Mouse (Mus musculus) forebrain, embryonic 15.5 days (tissue): ENCODE data around the gene Rnf6. TPM values are rescaled to one million over a fixed set of nuclear protein-coding genes. Genes with fewer than 3 reads are reported as not detected.
A peak's percentile ranks its signal among the peaks of the same experiment; 100 is the strongest.

Experiments
- ATAC-seq: fragments of 200-750 bp; cut with Nextera tagmentation; replicated peaks from 2 replicates; pipeline ENCODE4 v1.8.0; 2017; ENCODE audit warnings: mild to moderate bottlenecking, moderate TSS enrichment, moderate library complexity
- H3K27ac ChIP-seq: fragments of 300-500 bp; sonication (generic); replicated peaks from 2 replicates; pipeline ENCODE4 v1.5.1; 2015; ENCODE audit warnings: mild to moderate bottlenecking, inconsistent platforms
- H3K27me3 ChIP-seq: fragments of 300-500 bp; sonication (generic); 2 replicates; pipeline ENCODE4 v1.6.1; 2015; ENCODE audit warnings: inconsistent platforms
- H3K36me3 ChIP-seq: fragments of 300-500 bp; sonication (generic); 2 replicates; pipeline ENCODE4 v1.6.1; 2015; ENCODE audit warnings: mild to moderate bottlenecking, inconsistent platforms
- H3K4me1 ChIP-seq: fragments of 300-500 bp; sonication (generic); 2 replicates; pipeline ENCODE4 v1.6.1; 2015; ENCODE audit warnings: inconsistent platforms
- H3K4me2 ChIP-seq: fragments of 300-500 bp; sonication (generic); replicated peaks from 2 replicates; pipeline ENCODE4 v1.6.1; 2015; ENCODE audit warnings: mild to moderate bottlenecking, inconsistent platforms
- H3K4me3 ChIP-seq: fragments of 300-500 bp; sonication (generic); 2 replicates; pipeline ENCODE4 v1.5.1; 2015; ENCODE audit warnings: mild to moderate bottlenecking, inconsistent platforms
- H3K9ac ChIP-seq: fragments of 300-500 bp; sonication (generic); replicated peaks from 2 replicates; pipeline ENCODE4 v1.6.1; 2015; ENCODE audit warnings: mild to moderate bottlenecking, inconsistent platforms
- H3K9me3 ChIP-seq: fragments of 300-500 bp; sonication (generic); 2 replicates; pipeline ENCODE4 v1.6.1; 2016; ENCODE audit warnings: inconsistent platforms
- WGBS: fragments of 180-500 bp; shearing (Covaris S2); methylation state at CpG from one replicate; pipeline ENCODE4 v1.1.7; 2015; ENCODE audit warnings: mixed read lengths; 5-methylcytosine and 5-hydroxymethylcytosine counted together
- polyA plus RNA-seq: library from polyadenylated mRNA; unstranded; fragments of >200 nt; fragmentation: Nextera tagmentation; extraction: Ambion mirVana; gene quantifications from 2 replicates; pipeline ENCODE4 v1.2.1, GENCODE M21; 2015

Rnf6 gene
- polyA plus RNA-seq, result 28.3 TPM in 2 replicates

GRCm38 (mm10) chr5:146220879-146221714 is at the start of gene Rnf6:
TSS of gene Rnf6 (minus strand) at chr5:146221555.
- Histone ChIP-seq H3K4me2 (peak within 1 kb of the TSS; percentile 67), H3K9ac (peak within 1 kb of the TSS; percentile 83), H3K4me1 (peaks cover 23% of the 10 kb centered on the region), H3K9me3 (no peaks in the 10 kb centered on the region), H3K27ac (peak within 1 kb of the TSS; percentile 96), H3K4me3 (peak within 1 kb of the TSS; percentile 86), H3K27me3 (no peaks in the 10 kb centered on the region), H3K36me3 (peaks cover 12% of the 10 kb centered on the region)
- WGBS, result under 1% methylated on average over 66 of the region's 67 CpGs
- peak; percentile 99 for ATAC-seq

GRCm38 (mm10) chr5:146270593-146270992 is 49.2 kb upstream of the Rnf6 start:
- Histone ChIP-seq H3K9ac (no peak overlapping the region), H3K27ac (no peak overlapping the region), H3K4me1 (peaks cover 7% of the 10 kb centered on the region; the same call in 1 of the 2 replicates), H3K27me3 (no peaks in the 10 kb centered on the region), H3K4me3 (no peak overlapping the region), H3K9me3 (no peaks in the 10 kb centered on the region), H3K4me2 (no peak overlapping the region), H3K36me3 (peaks cover 7% of the 10 kb centered on the region)
- 86% methylated on average over 9 of the region's 9 CpGs for WGBS
- ATAC-seq, result no peak

GRCm38 (mm10) chr5:146267776-146268175 is 46.4 kb upstream of the Rnf6 start:
- ATAC-seq, result no peak
- Histone ChIP-seq H3K4me3 (no peak overlapping the region), H3K9ac (no peak overlapping the region), H3K9me3 (no peaks in the 10 kb centered on the region), H3K36me3 (peaks cover 4% of the 10 kb centered on the region; the same call in 1 of the 2 replicates), H3K27me3 (no peaks in the 10 kb centered on the region), H3K4me1 (no peaks in the 10 kb centered on the region), H3K4me2 (no peak overlapping the region), H3K27ac (no peak overlapping the region)
- 91% methylated on average over 7 of the region's 7 CpGs for WGBS

GRCm38 (mm10) chr5:146265934-146266591 is 44.7 kb upstream of the Rnf6 start:
- 75% methylated on average over 5 of the region's 6 CpGs for WGBS
- Histone ChIP-seq H3K36me3 (peaks cover 4% of the 10 kb centered on the region; the same call in 1 of the 2 replicates), H3K4me1 (no peaks in the 10 kb centered on the region), H3K4me2 (no peak overlapping the region), H3K9me3 (no peaks in the 10 kb centered on the region), H3K27ac (no peak overlapping the region), H3K9ac (no peak overlapping the region), H3K4me3 (no peak overlapping the region), H3K27me3 (no peaks in the 10 kb centered on the region)
- no peak for ATAC-seq

GRCm38 (mm10) chr5:146260003-146260402 is 38.6 kb upstream of the Rnf6 start:
- Histone ChIP-seq H3K9me3 (no peaks in the 10 kb centered on the region), H3K36me3 (0 out of 2 replicates have a peak, but pooled peaks cover 4% of the 10 kb centered on the region)

GRCm38 (mm10) chr5:146253644-146254043 is 32.3 kb upstream of the Rnf6 start:
- no peaks in the 10 kb centered on the region for H3K4me1 ChIP-seq
- 86% methylated on average over 5 of the region's 5 CpGs for WGBS
- H3K4me2 ChIP-seq, result no peak overlapping the region
- no peak overlapping the region for H3K9ac ChIP-seq
- H3K27me3 ChIP-seq, result no peaks in the 10 kb centered on the region
- H3K27ac ChIP-seq, result no peak overlapping the region
- no peak overlapping the region for H3K4me3 ChIP-seq
- H3K9me3 ChIP-seq, result no peaks in the 10 kb centered on the region
- ATAC-seq, result no peak
- H3K36me3 ChIP-seq, result no peaks in the 10 kb centered on the region

More at GRCm38 (mm10) chr5:146260003-146260402, 38.6 kb upstream of the Rnf6 start:
- ATAC-seq, result no peak
- Histone ChIP-seq H3K9ac (no peak overlapping the region), H3K27ac (no peak overlapping the region), H3K4me1 (no peaks in the 10 kb centered on the region), H3K4me3 (no peak overlapping the region), H3K27me3 (no peaks in the 10 kb centered on the region), H3K4me2 (no peak overlapping the region)
- WGBS, result 58% methylated on average over 9 of the region's 9 CpGs

- Histone ChIP-seq H3K27me3 (no peaks in the 10 kb centered on the region), H3K4me1 (no peaks in the 10 kb centered on the region), H3K27ac (no peak overlapping the region), H3K4me3 (no peak overlapping the region), H3K9ac (no peak overlapping the region), H3K4me2 (no peak overlapping the region), H3K36me3 (no peaks in the 10 kb centered on the region), H3K9me3 (no peaks in the 10 kb centered on the region)
- no peak for ATAC-seq
- WGBS, result 95% methylated on average over 5 of the region's 5 CpGs
Measured at GRCm38 (mm10) chr5:146251663-146252429, 30.5 kb upstream of the Rnf6 start.

GRCm38 (mm10) chr5:146250369-146251075 is 29.2 kb upstream of the Rnf6 start:
- Histone ChIP-seq H3K4me1 (no peaks in the 10 kb centered on the region), H3K4me3 (no peak overlapping the region), H3K27ac (no peak overlapping the region), H3K27me3 (no peaks in the 10 kb centered on the region), H3K9ac (no peak overlapping the region), H3K4me2 (no peak overlapping the region), H3K9me3 (no peaks in the 10 kb centered on the region), H3K36me3 (no peaks in the 10 kb centered on the region)
- 95% methylated on average over 12 of the region's 12 CpGs for WGBS
- no peak for ATAC-seq

GRCm38 (mm10) chr5:146248746-146249145 is 27.4 kb upstream of the Rnf6 start:
- Histone ChIP-seq H3K4me1 (no peaks in the 10 kb centered on the region), H3K27ac (no peak overlapping the region), H3K4me3 (no peak overlapping the region), H3K4me2 (no peak overlapping the region), H3K27me3 (no peaks in the 10 kb centered on the region), H3K9me3 (no peaks in the 10 kb centered on the region), H3K36me3 (no peaks in the 10 kb centered on the region), H3K9ac (no peak overlapping the region)
- no peak for ATAC-seq
- WGBS, result 87% methylated on average over 10 of the region's 10 CpGs

GRCm38 (mm10) chr5:146247709-146248108 is 26.4 kb upstream of the Rnf6 start:
- WGBS, result 47% methylated on average over 5 of the region's 5 CpGs

GRCm38 (mm10) chr5:146246386-146246785 is 25.0 kb upstream of the Rnf6 start:
- Histone ChIP-seq H3K4me3 (no peak overlapping the region), H3K9ac (no peak overlapping the region), H3K36me3 (no peaks in the 10 kb centered on the region), H3K4me1 (no peaks in the 10 kb centered on the region), H3K9me3 (no peaks in the 10 kb centered on the region), H3K27me3 (no peaks in the 10 kb centered on the region), H3K4me2 (no peak overlapping the region), H3K27ac (no peak overlapping the region)
- WGBS, result 100% methylated on average over 1 of the region's 1 CpGs
- ATAC-seq, result no peak

More at GRCm38 (mm10) chr5:146247709-146248108, 26.4 kb upstream of the Rnf6 start:
- Histone ChIP-seq H3K9ac (no peak overlapping the region), H3K4me3 (no peak overlapping the region), H3K9me3 (no peaks in the 10 kb centered on the region), H3K4me2 (no peak overlapping the region), H3K27me3 (no peaks in the 10 kb centered on the region), H3K27ac (no peak overlapping the region), H3K36me3 (no peaks in the 10 kb centered on the region), H3K4me1 (no peaks in the 10 kb centered on the region)
- ATAC-seq, result no peak
